Mouse (Mus musculus): Measurements from ENCODE around the gene Asb6.

GRCm38 (mm10) chr2:30875096-30875495 is 45.0 kb upstream of the Asb6 start:
- TF ChIP-seq POLR2A (IDR thresholded peaks at IDR 0.05; ENCODE audit: low read depth, low read length) (no peak), USF1 (IDR thresholded peaks at IDR 0.05; ENCODE audit: low read depth, low read length) (no peak)
